Mouse (Mus musculus) MEL (cell line): ENCODE measurements around the gene Stac3. TPM values are rescaled to one million over a fixed set of nuclear protein-coding genes. Genes with fewer than 3 reads are reported as not detected.

ENCODE experiments used
- DNase-seq: peaks from one replicate; pipeline ENCODE4 v3.0.0; 2011; ENCODE audit warnings: low read depth, low spot score
- H3K27ac ChIP-seq: 2 replicates; pipeline ENCODE4 v1.5.1; 2012; ENCODE audit warnings: low read depth, mild to moderate bottlenecking, control low read depth, low read length, moderate library complexity; ENCODE audit not compliant: control insufficient read depth
- H3K27me3 ChIP-seq, 2 experiments: fragments of 150-350 bp in 1 of 2; sonication (generic) in 1 of 2; 2 replicates each; pipeline ENCODE4 v1.6.1; 2012; ENCODE audit warnings: low read length in 2 of 2, mild to moderate bottlenecking in 2 of 2, improper control_type of control experiment in 1 of 2, moderate library complexity in 1 of 2; ENCODE audit not compliant: insufficient read depth in 2 of 2, control insufficient read depth in 1 of 2
- H3K36me3 ChIP-seq, 2 experiments: 2 replicates each; pipeline ENCODE4 v1.6.1; 2012 to 2014; ENCODE audit warnings: low read length in 2 of 2, improper control_type of control experiment in 1 of 2, inconsistent platforms in 1 of 2, mild to moderate bottlenecking in 1 of 2; ENCODE audit not compliant: insufficient read depth in 2 of 2, control insufficient read depth in 1 of 2
- H3K4me1 ChIP-seq, 2 experiments: fragments of 150-350 bp in 1 of 2; sonication (generic) in 1 of 2; 2 replicates each; pipeline ENCODE4 v1.6.1; 2012; ENCODE audit warnings: low read length in 2 of 2, improper control_type of control experiment in 1 of 2, mild to moderate bottlenecking in 1 of 2; ENCODE audit not compliant: insufficient read depth in 2 of 2, control insufficient read depth in 1 of 2
- H3K4me3 ChIP-seq, 2 experiments: fragments of 150-350 bp in 1 of 2; sonication (generic) in 1 of 2; 2 replicates each; pipeline ENCODE4 v1.5.1; 2012; ENCODE audit warnings: low read depth in 2 of 2, low read length in 2 of 2, mild to moderate bottlenecking in 2 of 2, moderate library complexity in 2 of 2, control low read depth in 1 of 2, improper control_type of control experiment in 1 of 2; ENCODE audit not compliant: control insufficient read depth in 1 of 2, insufficient read depth in 1 of 2
- H3K79me2 ChIP-seq: 2 replicates; pipeline ENCODE4 v1.6.1; 2012; ENCODE audit warnings: mild to moderate bottlenecking, low read length, moderate library complexity; ENCODE audit not compliant: control insufficient read depth, poor library complexity, insufficient read depth
- H3K9ac ChIP-seq: 2 replicates; pipeline ENCODE4 v1.6.1; 2012; ENCODE audit warnings: low read depth, mild to moderate bottlenecking, control low read depth, low read length, moderate library complexity; ENCODE audit not compliant: control insufficient read depth, poor library complexity, severe bottlenecking
- H3K9me3 ChIP-seq: fragments of 150-350 bp; sonication (generic); replicated peaks from 2 replicates; pipeline ENCODE4 v1.6.1; 2012; ENCODE audit warnings: mild to moderate bottlenecking, low read length, improper control_type of control experiment, moderate library complexity; ENCODE audit not compliant: insufficient read depth
- BHLHE40 ChIP-seq: IDR thresholded peaks from 2 replicates; pipeline ENCODE4 v1.6.1; 2012; ENCODE audit warnings: low read depth, mild to moderate bottlenecking, inconsistent platforms, low read length, improper control_type of control experiment, borderline replicate concordance
- CHD1 ChIP-seq: IDR thresholded peaks from 2 replicates; pipeline ENCODE4 v1.6.1; 2012; ENCODE audit warnings: low read depth, mild to moderate bottlenecking, inconsistent platforms, low read length, improper control_type of control experiment
- CHD2 ChIP-seq: IDR thresholded peaks from 2 replicates; pipeline ENCODE4 v1.6.1; 2011; ENCODE audit warnings: low read length, improper control_type of control experiment
- CTCF ChIP-seq, 3 experiments: IDR thresholded peaks in 2 of 3; conservative IDR thresholded peaks in 1 of 3; 2 replicates each; pipeline ENCODE4 v1.5.1; 2011 to 2012; ENCODE audit warnings: low read length in 3 of 3, low read depth in 2 of 3, mild to moderate bottlenecking in 2 of 3, improper control_type of control experiment in 1 of 3, inconsistent platforms in 1 of 3, mixed read lengths in 1 of 3, moderate library complexity in 1 of 3; ENCODE audit not compliant: control insufficient read depth in 1 of 3, insufficient read depth in 1 of 3, poor library complexity in 1 of 3, severe bottlenecking in 1 of 3
- E2F4 ChIP-seq: IDR thresholded peaks from 2 replicates; pipeline ENCODE4 v1.6.1; 2011; ENCODE audit warnings: low read depth, low read length, improper control_type of control experiment, borderline replicate concordance
- ELF1 ChIP-seq: IDR thresholded peaks from 2 replicates; pipeline ENCODE4 v1.6.1; 2014; ENCODE audit warnings: low read depth, mild to moderate bottlenecking, inconsistent platforms, low read length, improper control_type of control experiment, moderate library complexity
- EP300 ChIP-seq, 2 experiments: IDR thresholded peaks; 2 replicates each; pipeline ENCODE4 v1.6.1; 2011; ENCODE audit warnings: improper control_type of control experiment in 2 of 2, low read length in 2 of 2, low read depth in 1 of 2, mild to moderate bottlenecking in 1 of 2
- ETS1 ChIP-seq: IDR thresholded peaks from 2 replicates; pipeline ENCODE4 v1.6.1; 2012; ENCODE audit warnings: low read depth, mild to moderate bottlenecking, inconsistent platforms, low read length, improper control_type of control experiment, moderate library complexity
- GABPA ChIP-seq: IDR thresholded peaks from 2 replicates; pipeline ENCODE4 v1.6.1; 2012; ENCODE audit warnings: low read depth, mild to moderate bottlenecking, inconsistent platforms, low read length, improper control_type of control experiment, moderate library complexity
- HCFC1 ChIP-seq: IDR thresholded peaks from 2 replicates; pipeline ENCODE4 v1.6.1; 2012; ENCODE audit warnings: low read depth, mild to moderate bottlenecking, inconsistent platforms, low read length, improper control_type of control experiment, moderate library complexity
- JUND ChIP-seq: IDR thresholded peaks from 2 replicates; pipeline ENCODE4 v1.6.1; 2011; ENCODE audit warnings: low read depth, mild to moderate bottlenecking, improper control_type of control experiment, low read length
- KAT2A ChIP-seq: conservative IDR thresholded peaks from 2 replicates; pipeline ENCODE4 v1.6.1; 2012; ENCODE audit warnings: low read depth, low read length, improper control_type of control experiment, inconsistent platforms
- MAX ChIP-seq: IDR thresholded peaks from 2 replicates; pipeline ENCODE4 v1.6.1; 2011; ENCODE audit warnings: low read length, improper control_type of control experiment
- MAZ ChIP-seq: IDR thresholded peaks from 2 replicates; pipeline ENCODE4 v1.6.1; 2012; ENCODE audit warnings: low read depth, mild to moderate bottlenecking, inconsistent platforms, low read length, improper control_type of control experiment
- MEF2A ChIP-seq: IDR thresholded peaks from 2 replicates; pipeline ENCODE4 v1.6.1; 2014; ENCODE audit warnings: low read depth, mild to moderate bottlenecking, inconsistent platforms, low read length, improper control_type of control experiment; ENCODE audit not compliant: poor library complexity, insufficient replicate concordance, severe bottlenecking; ENCODE audit errors: extremely low read depth
- MYB ChIP-seq: IDR thresholded peaks from 2 replicates; pipeline ENCODE4 v1.6.1; 2011; ENCODE audit warnings: mild to moderate bottlenecking, low read depth, low read length, improper control_type of control experiment
- MYC ChIP-seq: IDR thresholded peaks from 2 replicates; pipeline ENCODE4 v1.6.1; 2011; ENCODE audit warnings: low read depth, mild to moderate bottlenecking, low read length, improper control_type of control experiment, moderate library complexity
- NELFE ChIP-seq: IDR thresholded peaks from 2 replicates; pipeline ENCODE4 v1.6.1; 2011; ENCODE audit warnings: low read depth, low read length, improper control_type of control experiment
- POLR2A ChIP-seq, 2 experiments: IDR thresholded peaks; 2 replicates each; pipeline ENCODE4 v1.6.1; 2011 to 2012; ENCODE audit warnings: low read length in 2 of 2, mild to moderate bottlenecking in 2 of 2, control low read depth in 1 of 2, improper control_type of control experiment in 1 of 2, low read depth in 1 of 2, moderate library complexity in 1 of 2; ENCODE audit not compliant: control insufficient read depth in 1 of 2, insufficient read depth in 1 of 2, poor library complexity in 1 of 2
- POLR2AphosphoS2 ChIP-seq: IDR thresholded peaks from 2 replicates; pipeline ENCODE4 v1.6.1; 2011; ENCODE audit warnings: low read length, improper control_type of control experiment
- POLR2AphosphoS5 ChIP-seq: IDR thresholded peaks from 2 replicates; pipeline ENCODE4 v1.6.1; 2012; ENCODE audit warnings: low read depth, borderline replicate concordance, mild to moderate bottlenecking, inconsistent platforms, low read length, moderate library complexity, mixed read lengths
- RAD21 ChIP-seq: IDR thresholded peaks from 2 replicates; pipeline ENCODE4 v1.6.1; 2011; ENCODE audit warnings: mild to moderate bottlenecking, low read depth, low read length, improper control_type of control experiment
- SIN3A ChIP-seq: IDR thresholded peaks from 2 replicates; pipeline ENCODE4 v1.6.1; 2012; ENCODE audit warnings: low read length, improper control_type of control experiment, inconsistent platforms
- SMC3 ChIP-seq: IDR thresholded peaks from 2 replicates; pipeline ENCODE4 v1.6.1; 2011; ENCODE audit warnings: low read depth, low read length, improper control_type of control experiment
- TAL1 ChIP-seq: IDR thresholded peaks from 2 replicates; pipeline ENCODE4 v1.6.1; 2012; ENCODE audit warnings: mild to moderate bottlenecking, inconsistent platforms, low read length, moderate library complexity, mixed read lengths
- TBP ChIP-seq: IDR thresholded peaks from 2 replicates; pipeline ENCODE4 v1.8.0; 2011; ENCODE audit warnings: low read depth, low read length, improper control_type of control experiment
- TCF12 ChIP-seq: IDR thresholded peaks from 2 replicates; pipeline ENCODE4 v1.6.1; 2014; ENCODE audit warnings: low read depth, mild to moderate bottlenecking, inconsistent platforms, low read length, improper control_type of control experiment, moderate library complexity
- USF1 ChIP-seq: IDR thresholded peaks from 2 replicates; pipeline ENCODE4 v1.6.1; 2014; ENCODE audit warnings: low read depth, mild to moderate bottlenecking, inconsistent platforms, low read length, improper control_type of control experiment, moderate library complexity
- ZMIZ1 ChIP-seq: IDR thresholded peaks from 2 replicates; pipeline ENCODE4 v1.6.1; 2012; ENCODE audit warnings: low read depth, mild to moderate bottlenecking, inconsistent platforms, low read length, improper control_type of control experiment, moderate library complexity
- polyA plus RNA-seq, 2 experiments: library from polyadenylated mRNA; stranded (reverse) in 1 of 2; unstranded in 1 of 2; fragments of >175 nt in 1 of 2; fragments of >200 nt in 1 of 2; gene quantifications; 2 replicates each; pipeline versions ENCODE4 v1.2.1 to v1.2.4; 2012; ENCODE audit warnings: low replicate concordance in 2 of 2, low read depth in 1 of 2; ENCODE audit not compliant: insufficient read length in 2 of 2, insufficient read depth in 1 of 2, missing spikeins in 1 of 2
- total RNA-seq: library from RNA; depleted of rRNA; stranded (reverse); fragments of 300-350 nt; gene quantifications from 2 replicates; pipeline ENCODE4 v1.2.3, GENCODE M21; 2012

Gene Stac3
- total and polyA plus RNA-seq, 3 experiments: 0.25 TPM; not detected in 2

DNA sequence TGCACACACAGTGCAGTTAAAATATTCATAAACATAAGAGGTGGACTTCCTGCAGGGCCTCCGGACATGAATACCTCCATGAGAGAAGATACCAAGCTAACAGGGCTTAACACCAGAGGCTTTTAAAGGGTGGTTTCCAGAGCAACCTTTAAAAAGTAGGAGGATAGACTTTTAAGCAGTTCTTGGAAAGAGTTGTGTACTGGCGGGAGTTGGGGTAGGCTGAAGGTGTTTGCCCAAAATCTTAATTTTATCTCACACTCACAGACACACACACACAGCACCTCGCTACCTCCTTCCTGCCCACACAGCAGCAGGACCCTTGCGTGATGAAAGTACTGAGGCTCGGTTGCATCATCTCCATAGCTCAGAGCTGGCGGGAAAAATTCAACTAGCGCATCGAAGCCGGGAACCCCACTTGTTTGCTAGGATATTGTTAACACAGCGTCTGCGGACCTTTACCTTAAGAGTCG is 20.2 kb downstream of the Stac3 start:
- peak overlapping the region; percentile 96 for H3K9ac ChIP-seq
- H3K27me3 ChIP-seq: no peaks in the 10 kb centered on the region
- H3K4me3 ChIP-seq: peak overlapping the region; percentile 65 to 87
- peaks cover 0 to 24% of the 10 kb centered on the region in 2 experiments; a peak in 3 of 4 replicates for H3K36me3 ChIP-seq
- H3K79me2 ChIP-seq: peaks cover 29% of the 10 kb centered on the region
- peak overlapping the region; percentile 97 for H3K27ac ChIP-seq
- TF ChIP-seq TBP: no peak
- TF ChIP-seq KAT2A: no peak; the same call in 1 of the 2 replicates
- no peak for TF ChIP-seq MEF2A
- 0 out of 2 replicates have a peak, but pooled peaks have one; percentile 11 for TF ChIP-seq ETS1
- peak; percentile 34; the same call in 1 of the 2 replicates for TF ChIP-seq TCF12
- no peak for TF ChIP-seq RAD21
- TF ChIP-seq E2F4: peak; percentile 98
- TF ChIP-seq EP300 (IDR thresholded peaks at IDR 0.05; ENCODE audit: low read depth in 1 of 2, low read length in 2 of 2): peak in 1 of 2 experiments; percentile 58; a peak in 1 of 4 replicates
- TF ChIP-seq TAL1: peak; percentile 71
- peak; percentile 88; the same call in 1 of the 2 replicates for TF ChIP-seq CHD1
- peak; percentile 62; the same call in 1 of the 2 replicates for TF ChIP-seq POLR2AphosphoS5
- TF ChIP-seq, all 39 proteins: peak for 7
- Histone ChIP-seq H3K4me1 (peaks cover 2 to 21% of the 10 kb centered on the region in 2 experiments; a peak in 3 of 4 replicates), H3K9me3 (no peaks in the 10 kb centered on the region)
- DNase-seq: peak; percentile 86

DNA sequence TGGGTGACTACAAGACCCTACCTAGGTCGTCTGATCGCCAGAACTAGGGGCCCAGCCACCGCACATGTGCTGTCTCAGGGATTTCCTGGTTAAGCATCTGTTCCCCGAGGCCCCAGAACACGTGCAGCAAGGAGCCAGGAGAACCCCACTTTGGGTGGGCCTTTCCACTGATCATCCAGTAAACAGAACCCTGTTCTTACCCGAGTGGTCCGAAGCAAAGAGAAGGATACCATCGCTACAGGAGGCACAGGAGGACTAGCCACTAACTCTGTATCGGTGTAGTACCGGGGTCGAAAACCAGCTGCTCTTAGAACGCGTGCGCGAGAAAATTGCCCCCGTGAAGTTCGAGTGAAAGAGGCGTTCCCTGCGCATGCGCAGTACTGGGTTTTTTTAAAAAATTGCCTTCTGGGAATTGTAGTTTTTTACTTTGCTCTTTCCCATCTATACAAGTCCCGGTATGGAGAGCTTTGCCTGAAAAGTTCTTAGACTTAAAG is 20.6 kb downstream of the Stac3 start, which contains the start of gene Shmt2:
TSS of gene Shmt2 (minus strand) at position 357 of the 494 bp plus-strand sequence.
- H3K36me3 ChIP-seq: peaks cover 0 to 21% of the 10 kb centered on the region in 2 experiments; a peak in 3 of 4 replicates
- no peaks in the 10 kb centered on the region for H3K9me3 ChIP-seq
- H3K4me1 ChIP-seq: peaks cover 2 to 19% of the 10 kb centered on the region in 2 experiments; a peak in 3 of 4 replicates
- H3K79me2 ChIP-seq: peaks cover 29% of the 10 kb centered on the region
- H3K27ac ChIP-seq: peak within 1 kb of the TSS; percentile 97
- peak within 1 kb of the TSS; percentile 65 to 87 for H3K4me3 ChIP-seq
- peak within 1 kb of the TSS; percentile 96 for H3K9ac ChIP-seq
- DNase-seq: peak; percentile 96
- H3K27me3 ChIP-seq: no peaks in the 10 kb centered on the region
- TF ChIP-seq TBP (peak; percentile 94), USF1 (no peak; the same call in 1 of the 2 replicates), CHD2 (peak; percentile 85), POLR2AphosphoS5 (no peak), MAZ (peak; percentile 56; the same call in 1 of the 2 replicates), MAX (peak; percentile 95), EP300 (IDR thresholded peaks at IDR 0.05; ENCODE audit: low read depth in 1 of 2, low read length in 2 of 2) (no peak), POLR2AphosphoS2 (peak; percentile 87; the same call in 1 of the 2 replicates), SIN3A (peak; percentile 82), ZMIZ1 (peak; percentile 86), HCFC1 (peak; percentile 97), KAT2A (peak; percentile 91), SMC3 (no peak), TCF12 (peak; percentile 57), BHLHE40 (no peak), MYC (peak; percentile 98), POLR2A (IDR thresholded peaks at IDR 0.05; ENCODE audit: control insufficient read depth in 1 of 2, insufficient read depth in 1 of 2, low read depth in 1 of 2, low read length in 2 of 2, poor library complexity in 1 of 2) (peak; percentile 61 to 98), CTCF (IDR thresholded peaks at IDR 0.05 in 2 of 3, conservative IDR thresholded peaks at IDR 0.05 in 1 of 3; ENCODE audit: control insufficient read depth in 1 of 3, insufficient read depth in 1 of 3, low read depth in 2 of 3, low read length in 3 of 3, poor library complexity in 1 of 3, severe bottlenecking in 1 of 3) (no peak), RAD21 (no peak), JUND (no peak), GABPA (no peak), NELFE (peak; percentile 96), MYB (no peak), ELF1 (peak; percentile 55)
